Mouse (Mus musculus): Measurements from ENCODE around the gene Ninj2.

Gene Ninj2

DNA sequence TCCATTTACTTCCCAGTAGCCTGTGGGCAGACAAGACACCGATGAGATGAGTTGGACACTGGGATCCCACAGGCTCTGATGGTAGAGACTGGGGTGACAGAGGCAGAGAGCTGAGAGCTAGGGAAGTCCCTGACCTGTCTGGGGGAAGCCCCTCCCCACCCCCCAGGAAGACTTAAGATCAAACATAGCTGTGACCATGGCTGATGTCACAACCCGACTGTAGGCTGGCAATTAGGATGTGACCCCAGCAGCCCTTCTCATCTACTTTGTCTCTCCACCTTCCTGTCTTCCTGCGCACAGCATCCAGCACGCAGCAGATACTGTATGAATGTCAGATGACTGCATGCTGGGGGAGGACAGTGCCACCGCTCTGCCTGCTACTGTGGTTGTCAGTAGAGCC, 113.4 kb downstream of the Ninj2 start:
- peaks cover 86% of the 10 kb centered on the region for H3K36me3 ChIP-seq (ENCODE audit: insufficient read depth, low read length)
- no peaks in the 10 kb centered on the region for H3K27me3 ChIP-seq (ENCODE audit: insufficient read depth, low read length)
- TF ChIP-seq POU5F1 (IDR thresholded peaks at IDR 0.05; ENCODE audit: borderline replicate concordance, low read length) (no peak), CTCF (conservative IDR thresholded peaks at IDR 0.05; ENCODE audit: low read length) (no peak), NANOG (IDR thresholded peaks at IDR 0.05; ENCODE audit: borderline replicate concordance, low read length) (no peak)
- peaks cover 49% of the 10 kb centered on the region for H3K4me1 ChIP-seq (replicated peaks; ENCODE audit: low read depth, low read length)
- no peaks in the 10 kb centered on the region for H3K9me3 ChIP-seq (ENCODE audit: low read length)
- no peak overlapping the region for H3K4me3 ChIP-seq (replicated peaks; ENCODE audit: low read length)

DNA sequence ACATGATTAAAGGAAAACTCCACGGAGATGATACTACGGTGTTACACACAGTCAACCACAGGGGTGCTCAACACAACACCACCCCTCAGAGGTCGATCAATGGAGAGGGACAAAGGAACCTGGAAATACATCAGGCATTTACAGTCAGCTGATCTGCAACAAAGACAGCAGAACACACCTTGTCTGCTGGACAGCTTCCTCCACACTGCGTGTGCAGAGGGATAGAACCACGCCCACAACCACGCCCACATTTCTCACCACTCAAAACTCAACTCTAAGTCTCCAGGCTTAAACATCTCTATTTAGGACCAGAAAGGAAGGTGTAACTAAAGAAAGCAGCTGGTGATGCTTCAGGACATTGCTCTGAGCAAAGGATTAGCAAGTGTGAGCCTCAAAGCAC, 118.4 kb downstream of the Ninj2 start:
- no peak for TF ChIP-seq POU5F1 (IDR thresholded peaks at IDR 0.05; ENCODE audit: borderline replicate concordance, low read length)
- TF ChIP-seq NANOG (IDR thresholded peaks at IDR 0.05; ENCODE audit: borderline replicate concordance, low read length): no peak
- no peak for TF ChIP-seq CTCF (conservative IDR thresholded peaks at IDR 0.05; ENCODE audit: low read length)
- Histone ChIP-seq H3K27me3 (ENCODE audit: insufficient read depth, low read length) (no peaks in the 10 kb centered on the region), H3K36me3 (ENCODE audit: insufficient read depth, low read length) (peaks cover 79% of the 10 kb centered on the region), H3K4me3 (replicated peaks; ENCODE audit: low read length) (no peak overlapping the region), H3K9me3 (ENCODE audit: low read length) (no peaks in the 10 kb centered on the region), H3K4me1 (replicated peaks; ENCODE audit: low read depth, low read length) (peaks cover 30% of the 10 kb centered on the region)

DNA sequence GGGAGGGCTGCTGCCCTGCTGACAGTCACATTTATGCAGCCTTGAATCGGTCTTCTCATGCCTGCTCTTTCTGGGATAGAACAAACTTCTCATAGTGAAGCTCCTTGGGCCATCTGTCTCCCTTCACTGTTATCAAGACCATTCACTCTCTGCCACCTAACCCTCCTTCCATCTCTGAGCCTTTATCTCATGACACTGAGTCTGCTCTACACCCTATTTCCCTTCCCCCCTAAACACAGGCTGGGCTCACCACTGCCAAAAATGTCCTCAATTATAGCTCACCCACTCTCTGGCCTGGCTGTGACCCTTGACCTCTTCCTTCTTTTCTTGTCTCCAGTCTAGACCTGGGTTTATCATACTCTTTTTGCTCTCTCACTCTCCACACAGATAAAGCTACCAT, 123.6 kb downstream of the Ninj2 start:
- TF ChIP-seq CTCF (conservative IDR thresholded peaks at IDR 0.05; ENCODE audit: low read length) (no peak), NANOG (IDR thresholded peaks at IDR 0.05; ENCODE audit: borderline replicate concordance, low read length) (no peak)
- Histone ChIP-seq H3K9me3 (ENCODE audit: low read length) (no peaks in the 10 kb centered on the region), H3K36me3 (ENCODE audit: insufficient read depth, low read length) (peaks cover 80% of the 10 kb centered on the region), H3K4me1 (replicated peaks; ENCODE audit: low read depth, low read length) (peaks cover 23% of the 10 kb centered on the region), H3K4me3 (replicated peaks; ENCODE audit: low read length) (no peak overlapping the region), H3K27me3 (ENCODE audit: insufficient read depth, low read length) (no peaks in the 10 kb centered on the region)

DNA sequence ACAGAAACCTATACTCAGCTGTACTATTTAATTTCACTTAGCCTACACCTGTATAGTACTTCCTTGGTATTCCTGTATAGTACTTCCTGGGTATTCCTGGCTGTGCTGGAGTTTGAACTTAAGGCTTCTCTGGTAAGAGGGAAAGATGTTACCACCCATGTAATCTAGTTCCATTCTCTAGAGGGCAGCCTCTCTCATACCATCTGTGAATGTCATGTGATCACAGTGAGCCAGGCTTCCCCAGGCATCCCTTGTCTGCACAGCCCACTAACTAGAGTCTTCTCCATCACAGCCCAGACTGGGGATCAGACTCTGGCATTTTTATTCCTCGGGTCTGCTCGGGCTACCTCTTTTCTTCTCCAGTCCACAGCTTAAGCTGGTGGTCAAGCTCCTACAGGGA, 126.1 kb downstream of the Ninj2 start:
- Histone ChIP-seq H3K4me3 (replicated peaks; ENCODE audit: low read length) (no peak overlapping the region), H3K9me3 (ENCODE audit: low read length) (no peaks in the 10 kb centered on the region), H3K27me3 (ENCODE audit: insufficient read depth, low read length) (no peaks in the 10 kb centered on the region), H3K36me3 (ENCODE audit: insufficient read depth, low read length) (peaks cover 86% of the 10 kb centered on the region), H3K4me1 (replicated peaks; ENCODE audit: low read depth, low read length) (peaks cover 39% of the 10 kb centered on the region)
- TF ChIP-seq NANOG (IDR thresholded peaks at IDR 0.05; ENCODE audit: borderline replicate concordance, low read length) (no peak), POU5F1 (IDR thresholded peaks at IDR 0.05; ENCODE audit: borderline replicate concordance, low read length) (no peak), CTCF (conservative IDR thresholded peaks at IDR 0.05; ENCODE audit: low read length) (no peak)

DNA sequence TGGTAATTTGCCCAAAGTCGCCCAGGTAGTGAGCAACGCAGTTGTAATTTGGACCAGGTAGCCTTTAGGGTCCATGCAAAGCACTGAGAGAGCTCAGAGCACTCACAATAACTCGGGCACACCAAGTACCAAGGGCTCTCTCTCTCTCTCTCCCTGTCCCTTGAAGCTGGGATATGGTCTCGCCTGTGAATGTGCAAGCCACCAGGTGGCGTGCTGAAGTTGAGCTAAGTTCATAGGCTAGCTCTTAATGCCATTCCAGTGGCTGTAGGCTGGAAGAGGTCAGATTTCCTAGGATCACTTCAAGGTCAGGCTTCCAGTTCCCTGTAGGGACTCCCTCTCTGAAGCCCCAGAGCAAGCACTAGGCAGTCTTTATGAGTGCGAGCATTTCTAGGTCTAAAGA, 129.5 kb downstream of the Ninj2 start:
- Histone ChIP-seq H3K9me3 (ENCODE audit: low read length) (no peaks in the 10 kb centered on the region), H3K27me3 (ENCODE audit: insufficient read depth, low read length) (no peaks in the 10 kb centered on the region), H3K4me1 (replicated peaks; ENCODE audit: low read depth, low read length) (peaks cover 57% of the 10 kb centered on the region), H3K36me3 (ENCODE audit: insufficient read depth, low read length) (peaks cover 80% of the 10 kb centered on the region), H3K4me3 (replicated peaks; ENCODE audit: low read length) (no peak overlapping the region)
- TF ChIP-seq NANOG (IDR thresholded peaks at IDR 0.05; ENCODE audit: borderline replicate concordance, low read length) (no peak), CTCF (conservative IDR thresholded peaks at IDR 0.05; ENCODE audit: low read length) (peak; percentile 60)

DNA sequence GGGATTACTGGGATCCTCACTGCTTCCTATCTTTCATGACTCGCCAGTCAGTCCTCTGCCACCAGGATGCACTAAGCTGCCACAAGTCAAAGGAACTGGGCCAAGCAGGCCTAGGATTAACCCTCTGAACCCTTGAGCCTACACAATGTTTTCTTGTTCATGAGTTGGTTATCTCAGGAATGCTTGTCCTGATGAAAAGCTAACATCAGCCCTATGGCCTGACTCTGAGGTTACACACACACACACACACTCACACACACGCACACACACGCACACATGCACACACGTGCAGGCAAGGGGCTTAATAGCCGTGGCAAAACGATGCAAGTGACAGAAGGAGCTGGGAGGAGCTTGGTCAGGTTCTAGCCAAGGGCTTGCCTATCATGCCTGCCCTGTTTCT, 132.2 kb downstream of the Ninj2 start:
- H3K4me3 ChIP-seq (replicated peaks; ENCODE audit: low read length): no peak overlapping the region
- H3K27me3 ChIP-seq (ENCODE audit: insufficient read depth, low read length): no peaks in the 10 kb centered on the region
- peaks cover 58% of the 10 kb centered on the region for H3K36me3 ChIP-seq (ENCODE audit: insufficient read depth, low read length)
- H3K9me3 ChIP-seq (ENCODE audit: low read length): no peaks in the 10 kb centered on the region
- H3K4me1 ChIP-seq (replicated peaks; ENCODE audit: low read depth, low read length): peaks cover 76% of the 10 kb centered on the region
- TF ChIP-seq CTCF (conservative IDR thresholded peaks at IDR 0.05; ENCODE audit: low read length): no peak
- no peak for TF ChIP-seq POU5F1 (IDR thresholded peaks at IDR 0.05; ENCODE audit: borderline replicate concordance, low read length)

DNA sequence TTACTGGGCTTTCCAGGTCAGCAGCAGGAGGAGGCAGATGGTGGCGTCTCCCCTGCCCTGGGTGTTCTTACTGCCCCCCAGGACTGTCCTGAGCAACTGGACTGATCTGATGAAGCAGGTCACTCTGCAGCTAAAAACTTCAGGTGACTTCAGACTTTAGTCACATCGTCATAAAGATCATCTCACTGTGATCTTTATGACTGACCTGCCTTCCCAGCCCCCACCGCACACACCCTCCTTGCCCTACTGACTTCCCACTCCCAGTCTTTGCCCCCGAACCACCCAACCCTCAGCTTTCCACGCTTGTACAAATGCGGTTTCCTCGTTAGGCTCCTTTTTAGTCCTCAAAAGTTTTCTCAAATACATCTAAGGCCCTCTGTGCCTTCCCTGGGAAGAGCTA, 133.9 kb downstream of the Ninj2 start:
- Histone ChIP-seq H3K27me3 (ENCODE audit: insufficient read depth, low read length) (no peaks in the 10 kb centered on the region), H3K4me1 (replicated peaks; ENCODE audit: low read depth, low read length) (peaks cover 90% of the 10 kb centered on the region), H3K9me3 (ENCODE audit: low read length) (no peaks in the 10 kb centered on the region), H3K4me3 (replicated peaks; ENCODE audit: low read length) (no peak overlapping the region), H3K36me3 (ENCODE audit: insufficient read depth, low read length) (peaks cover 57% of the 10 kb centered on the region)
- TF ChIP-seq NANOG (IDR thresholded peaks at IDR 0.05; ENCODE audit: borderline replicate concordance, low read length) (no peak), CTCF (conservative IDR thresholded peaks at IDR 0.05; ENCODE audit: low read length) (no peak), POU5F1 (IDR thresholded peaks at IDR 0.05; ENCODE audit: borderline replicate concordance, low read length) (no peak)

DNA sequence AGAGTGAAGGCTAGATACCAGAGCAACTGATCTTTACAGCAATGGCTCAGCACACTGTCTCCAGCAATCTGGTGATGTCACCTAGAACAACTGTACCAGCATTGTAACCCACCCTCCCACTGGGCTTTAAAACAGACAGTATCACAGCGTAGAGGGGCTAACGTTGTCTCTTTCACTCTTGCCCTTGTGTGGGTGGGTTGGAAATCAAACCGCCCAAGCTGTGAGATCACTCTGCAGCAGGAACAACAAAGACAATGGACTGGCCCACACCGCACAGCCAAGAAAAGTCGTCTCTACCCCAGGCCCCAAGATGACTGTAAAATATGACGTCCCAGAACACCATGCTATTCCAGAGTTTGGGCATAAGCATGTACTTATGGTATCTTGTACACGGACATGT, 136.7 kb downstream of the Ninj2 start:
- H3K27me3 ChIP-seq (ENCODE audit: insufficient read depth, low read length): no peaks in the 10 kb centered on the region
- peaks cover 53% of the 10 kb centered on the region for H3K36me3 ChIP-seq (ENCODE audit: insufficient read depth, low read length)
- H3K9me3 ChIP-seq (ENCODE audit: low read length): no peaks in the 10 kb centered on the region
- no peak overlapping the region for H3K4me3 ChIP-seq (replicated peaks; ENCODE audit: low read length)
- TF ChIP-seq CTCF (conservative IDR thresholded peaks at IDR 0.05; ENCODE audit: low read length) (no peak), NANOG (IDR thresholded peaks at IDR 0.05; ENCODE audit: borderline replicate concordance, low read length) (peak; percentile 19; the same call in 1 of the 2 replicates), POU5F1 (IDR thresholded peaks at IDR 0.05; ENCODE audit: borderline replicate concordance, low read length) (no peak)
- H3K4me1 ChIP-seq (replicated peaks; ENCODE audit: low read depth, low read length): peaks cover 86% of the 10 kb centered on the region

DNA sequence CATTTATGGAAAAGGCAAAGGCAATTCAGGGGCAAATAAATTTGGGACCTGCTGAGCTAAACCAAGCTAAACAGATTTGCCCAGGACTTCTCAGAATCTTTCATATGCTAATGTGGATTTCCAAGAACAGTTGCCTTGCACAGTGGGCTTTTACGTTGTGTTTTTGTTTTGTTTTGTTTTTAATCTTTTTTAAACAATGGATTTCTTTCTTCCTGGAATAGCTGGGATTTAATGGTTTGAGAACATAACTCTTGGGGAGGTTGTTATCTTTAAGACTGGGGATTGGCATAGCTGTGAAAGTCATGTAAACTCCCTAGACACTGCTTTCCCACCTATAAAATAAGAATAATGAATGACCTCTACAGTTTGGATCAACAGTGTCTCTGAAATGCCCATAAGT, 137.3 kb downstream of the Ninj2 start:
- TF ChIP-seq POU5F1 (IDR thresholded peaks at IDR 0.05; ENCODE audit: borderline replicate concordance, low read length) (no peak), NANOG (IDR thresholded peaks at IDR 0.05; ENCODE audit: borderline replicate concordance, low read length) (peak; percentile 76)
- no peak overlapping the region for H3K4me3 ChIP-seq (replicated peaks; ENCODE audit: low read length)
- no peaks in the 10 kb centered on the region for H3K27me3 ChIP-seq (ENCODE audit: insufficient read depth, low read length)
- no peaks in the 10 kb centered on the region for H3K9me3 ChIP-seq (ENCODE audit: low read length)
- peaks cover 86% of the 10 kb centered on the region for H3K4me1 ChIP-seq (replicated peaks; ENCODE audit: low read depth, low read length)
- H3K36me3 ChIP-seq (ENCODE audit: insufficient read depth, low read length): peaks cover 47% of the 10 kb centered on the region

All from E14TG2a.4 (cell line).